Mouse (Mus musculus) ES-E14 (cell line): ENCODE data around the gene Tmem171. TPM values are rescaled to one million over a fixed set of nuclear protein-coding genes. Genes with fewer than 3 reads are reported as not detected.

ENCODE experiments used
- DNase-seq: peaks from one replicate; pipeline ENCODE4 v3.0.0-alpha.2; 2013; ENCODE audit warnings: low read depth, low spot score
- H3K27ac ChIP-seq: 2 replicates; pipeline ENCODE4 v1.5.1; 2012; ENCODE audit warnings: low read depth, mild to moderate bottlenecking, low read length, moderate library complexity, mixed read lengths; ENCODE audit not compliant: poor library complexity, insufficient read depth, severe bottlenecking
- H3K36me3 ChIP-seq: 2 replicates; pipeline ENCODE4 v1.6.1; 2012; ENCODE audit warnings: mild to moderate bottlenecking, low read length, moderate library complexity, mixed read lengths; ENCODE audit not compliant: control insufficient read depth, poor library complexity, insufficient read depth, severe bottlenecking
- H3K4me1 ChIP-seq, 2 experiments: fragments of 150-350 bp in 1 of 2; sonication (generic) in 1 of 2; 2 replicates each; pipeline ENCODE4 v1.6.1; 2012; ENCODE audit warnings: low read length in 2 of 2, mild to moderate bottlenecking in 1 of 2, mixed read lengths in 1 of 2; ENCODE audit not compliant: control insufficient read depth in 2 of 2, insufficient read depth in 2 of 2, poor library complexity in 1 of 2
- H3K4me3 ChIP-seq, 2 experiments: fragments of 150-350 bp in 1 of 2; sonication (generic) in 1 of 2; 2 replicates each; pipeline ENCODE4 v1.5.1; 2012; ENCODE audit warnings: low read length in 2 of 2, low read depth in 1 of 2, mild to moderate bottlenecking in 1 of 2, mixed read lengths in 1 of 2; ENCODE audit not compliant: insufficient read depth in 1 of 2, poor library complexity in 1 of 2, severe bottlenecking in 1 of 2
- H3K9ac ChIP-seq: 2 replicates; pipeline ENCODE4 v1.6.1; 2012; ENCODE audit warnings: low read depth, mild to moderate bottlenecking, low read length, mixed read lengths; ENCODE audit not compliant: poor library complexity, insufficient read depth, severe bottlenecking
- H3K9me3 ChIP-seq: fragments of 150-350 bp; sonication (generic); 2 replicates; pipeline ENCODE4 v1.6.1; 2012; ENCODE audit warnings: low read depth, mild to moderate bottlenecking, low read length; ENCODE audit not compliant: control insufficient read depth, insufficient read depth
- CHD2 ChIP-seq: IDR thresholded peaks from 2 replicates; pipeline ENCODE4 v1.6.1; 2014; ENCODE audit warnings: mild to moderate bottlenecking, low read depth, low read length, inconsistent platforms
- HCFC1 ChIP-seq: IDR thresholded peaks from 2 replicates; pipeline ENCODE4 v1.6.1; 2012; ENCODE audit warnings: low read length, inconsistent platforms, borderline replicate concordance; ENCODE audit not compliant: insufficient read depth
- MAFK ChIP-seq: IDR thresholded peaks from 2 replicates; pipeline ENCODE4 v1.6.1; 2014; ENCODE audit warnings: mild to moderate bottlenecking, low read depth, low read length, inconsistent platforms; ENCODE audit not compliant: insufficient read depth
- ZC3H11A ChIP-seq: IDR thresholded peaks from 2 replicates; pipeline ENCODE4 v1.6.1; 2012; ENCODE audit warnings: low read depth, mild to moderate bottlenecking, inconsistent platforms, low read length, borderline replicate concordance
- ZNF384 ChIP-seq: IDR thresholded peaks from 2 replicates; pipeline ENCODE4 v1.6.1; 2012; ENCODE audit warnings: low read depth, low read length, inconsistent platforms
- in situ Hi-C, 2 experiments: fragments of 600-800 bp; cut with MboI; formaldehyde crosslinking; loops; one replicate each; pipeline ENCODE4 v1.15.1; 2025; ENCODE audit warnings: low sequenced_read_pairs in 2 of 2, inconsistent platforms in 1 of 2; ENCODE audit not compliant: unreplicated experiment in 2 of 2
- total RNA-seq: library from RNA; depleted of rRNA; stranded (reverse); fragments of 300-350 nt; gene quantifications from 2 replicates; pipeline ENCODE4 v1.2.3, GENCODE M21; 2012

Gene Tmem171
- total RNA-seq, 1 experiment = not detected

DNA sequence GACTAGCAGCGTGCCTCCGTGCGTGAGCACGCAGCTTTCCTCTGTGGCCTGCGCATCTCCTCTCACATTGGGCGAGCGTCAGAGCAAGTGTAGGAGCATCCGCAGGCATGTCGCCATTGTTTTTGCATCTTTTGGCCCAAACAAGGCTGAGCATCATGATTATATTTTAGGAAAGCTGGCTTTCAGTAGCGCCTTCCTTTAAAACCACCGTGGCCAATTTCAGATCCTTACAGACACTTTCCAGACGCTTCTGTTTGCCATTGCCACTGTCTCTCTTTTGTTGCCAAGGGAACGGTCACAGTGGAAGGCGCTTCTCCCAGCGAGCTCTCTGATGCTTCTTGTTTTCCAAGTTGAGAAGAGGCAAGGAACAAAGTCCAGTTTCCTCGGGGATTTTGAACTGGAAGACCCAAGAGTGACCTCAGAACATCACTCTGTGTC lies 38.6 kb downstream of the Tmem171 start:
- Histone ChIP-seq H3K4me1 (no peaks in the 10 kb centered on the region), H3K9me3 (no peaks in the 10 kb centered on the region), H3K4me3 (no peak overlapping the region), H3K27ac (no peak overlapping the region), H3K36me3 (no peaks in the 10 kb centered on the region), H3K9ac (no peak overlapping the region)
- in situ Hi-C loops = no loop called here
- TF ChIP-seq ZC3H11A (no peak), MAFK (no peak), HCFC1 (no peak), ZNF384 (no peak), CHD2 (no peak)
- DNase-seq = no peak

DNA sequence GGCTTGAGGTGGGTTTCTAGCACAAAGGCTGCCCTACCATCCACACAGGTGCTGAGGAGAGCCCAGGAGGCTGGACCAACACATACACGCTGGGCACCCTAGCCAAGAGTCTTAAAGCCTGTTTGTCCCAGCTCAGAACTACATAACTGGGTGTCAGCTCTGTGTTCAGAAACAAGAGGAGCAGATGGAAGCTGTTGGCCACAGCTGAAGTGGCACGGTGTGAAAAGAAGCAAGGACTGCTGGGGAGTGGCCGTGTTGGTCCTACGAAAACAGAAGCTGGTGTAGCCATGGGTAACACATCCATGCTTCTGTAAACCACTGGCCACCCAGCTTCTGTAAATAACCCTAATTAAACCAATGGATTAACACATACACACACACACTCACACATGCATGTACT lies 39.3 kb downstream of the Tmem171 start:
- in situ Hi-C loops = no loop called here
- H3K4me3 ChIP-seq = no peak overlapping the region
- H3K4me1 ChIP-seq = no peaks in the 10 kb centered on the region
- no peak for DNase-seq
- no peak for TF ChIP-seq MAFK
- TF ChIP-seq HCFC1 = no peak
- TF ChIP-seq CHD2 = no peak
- TF ChIP-seq ZC3H11A = no peak
- TF ChIP-seq ZNF384 = no peak
- no peak overlapping the region for H3K27ac ChIP-seq
- no peaks in the 10 kb centered on the region for H3K9me3 ChIP-seq
- H3K9ac ChIP-seq = no peak overlapping the region
- H3K36me3 ChIP-seq = no peaks in the 10 kb centered on the region

DNA sequence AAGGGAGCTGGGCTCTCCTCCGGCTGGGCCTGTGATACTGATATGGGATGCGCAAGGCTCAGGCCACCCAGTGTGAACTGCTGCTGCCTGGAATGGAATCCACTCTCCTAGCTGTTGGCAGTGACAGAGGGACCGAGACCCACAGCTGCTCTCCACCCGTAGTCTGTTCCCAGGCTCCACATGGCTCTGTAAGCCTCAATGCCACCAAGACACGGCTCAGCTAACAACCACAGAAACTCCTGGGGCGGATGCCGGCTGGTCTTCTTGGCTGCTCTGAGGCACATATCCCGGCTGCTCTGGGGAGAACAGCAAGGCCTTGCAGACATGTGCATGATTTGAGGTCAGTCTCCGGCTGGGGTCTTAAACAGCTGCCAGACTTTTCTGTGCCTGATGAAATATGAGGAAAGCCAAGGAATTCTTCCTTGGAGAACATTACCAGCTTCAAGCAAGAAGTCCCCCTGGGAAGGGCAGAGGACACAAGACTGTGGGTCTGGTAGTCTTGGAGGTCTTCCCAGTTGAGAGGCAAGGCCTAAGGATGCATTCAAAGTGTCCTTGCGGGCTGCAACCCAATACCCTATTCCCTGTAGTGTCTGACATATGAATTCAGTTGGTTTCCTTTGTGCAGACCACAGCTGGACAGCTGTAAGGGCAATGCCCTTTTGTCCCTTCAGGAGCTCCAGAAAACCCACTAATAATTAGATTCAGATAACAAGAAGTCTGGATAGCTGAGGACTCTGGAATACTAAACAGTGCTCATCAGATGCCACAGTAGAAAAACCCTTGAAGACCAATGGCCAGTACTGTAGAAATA lies 40.3 kb downstream of the Tmem171 start:
- H3K9ac ChIP-seq = no peak overlapping the region
- in situ Hi-C loops = no loop called here
- H3K36me3 ChIP-seq = no peaks in the 10 kb centered on the region
- no peak overlapping the region for H3K27ac ChIP-seq
- no peak for DNase-seq
- TF ChIP-seq CHD2 (no peak), MAFK (no peak), HCFC1 (no peak), ZC3H11A (no peak)
- no peaks in the 10 kb centered on the region for H3K9me3 ChIP-seq
- no peaks in the 10 kb centered on the region for H3K4me1 ChIP-seq
- H3K4me3 ChIP-seq = no peak overlapping the region

DNA sequence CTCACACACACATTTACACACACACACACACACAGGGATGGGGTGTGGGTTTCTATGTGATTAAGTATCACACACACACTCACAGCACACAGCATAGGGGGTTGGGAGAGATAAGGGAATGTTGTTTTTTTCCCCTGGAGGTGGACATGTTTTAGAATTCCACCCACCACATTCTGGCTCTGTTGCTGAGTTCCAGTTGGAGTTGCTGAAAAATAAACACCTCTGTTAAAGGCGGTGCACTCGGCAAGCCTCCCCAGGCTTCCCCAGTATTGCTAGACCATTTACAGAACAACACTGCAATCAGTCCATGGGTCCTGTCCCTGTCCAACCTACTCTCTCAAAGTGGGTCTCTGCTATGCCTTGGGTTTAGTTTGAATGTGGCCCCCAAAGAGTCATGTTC lies 42.4 kb downstream of the Tmem171 start:
- H3K4me1 ChIP-seq = no peaks in the 10 kb centered on the region
- H3K4me3 ChIP-seq = no peak overlapping the region
- no peak for DNase-seq
- no peak overlapping the region for H3K9ac ChIP-seq
- TF ChIP-seq HCFC1 (no peak), CHD2 (no peak), MAFK (no peak), ZC3H11A (no peak), ZNF384 (no peak)
- no peak overlapping the region for H3K27ac ChIP-seq
- H3K9me3 ChIP-seq = no peaks in the 10 kb centered on the region
- in situ Hi-C loops = no loop called here
- H3K36me3 ChIP-seq = no peaks in the 10 kb centered on the region
